Mouse (Mus musculus) testis, adult 2 months (tissue): Measurements from ENCODE around the gene Xntrpc.

Experiments
- CTCF ChIP-seq: fragments of 200-500 bp; IDR thresholded peaks from 2 replicates; pipeline ENCODE4 v1.5.1; 2012; ENCODE audit warnings: low read depth, mild to moderate bottlenecking, inconsistent platforms, low read length, moderate library complexity; ENCODE audit not compliant: control insufficient read depth, insufficient read depth, insufficient replicate concordance
- POLR2A ChIP-seq: fragments of 200-500 bp; IDR thresholded peaks from 2 replicates; pipeline ENCODE4 v1.6.1; 2012; ENCODE audit warnings: low read depth, mild to moderate bottlenecking, inconsistent platforms, low read length, moderate library complexity; ENCODE audit not compliant: control insufficient read depth

GRCm38 (mm10) chr7:102023821-102024220 is 41.7 kb upstream of the Xntrpc start:
- no peak for TF ChIP-seq POLR2A
- no peak for TF ChIP-seq CTCF
